In genomic region chr5:72183929-72184328, GRCm38 (mm10) we compare ENCODE assay signal across 9 mouse cellular contexts. TPM values are rescaled to one million over a fixed set of nuclear protein-coding genes. Genes with fewer than 3 reads are reported as not detected.
A peak's percentile ranks its signal among the peaks of the same experiment; 100 is the strongest.
DNase-seq lines count a peak whose midpoint lies in the region; ATAC-seq and TF ChIP-seq lines count a peak whose summit lies in the region.
"Had no signal": no experiment of that assay in that cellular context is flagged by ENCODE, and none has a peak within 500 bp of the region (broad histone marks: within the 10 kb centered on the region; RNA-seq: fewer than 3 reads in every experiment).

No protein-coding gene starts in this region.

- TF ChIP-seq EP300 in liver, postnatal 0 days (IDR thresholded peaks at IDR 0.05; ENCODE audit: low read depth): 0 out of 2 replicates have a peak, but pooled peaks have one; percentile 33

- no peak overlapping the region for H3K27ac ChIP-seq in heart, embryonic 11.5 days (ENCODE audit: low read depth, low read length)
- H3K27ac ChIP-seq in liver, postnatal 0 days (ENCODE audit: low read depth): peak overlapping the region; percentile 72
- H3K27ac ChIP-seq: forebrain, embryonic 10.5 days had no signal

- peaks cover 5% of the 10 kb centered on the region; the same call in 1 of the 2 replicates for H3K4me1 ChIP-seq in heart, embryonic 11.5 days (ENCODE audit: control insufficient read depth, insufficient read depth, low read length)
- H3K4me1 ChIP-seq in liver, postnatal 0 days (ENCODE audit: insufficient read depth): peaks cover 36% of the 10 kb centered on the region

- 79% methylated on average over 6 of the region's 6 CpGs for WGBS in heart, embryonic 11.5 days (ENCODE audit: insufficient replicate concordance)
- 29% methylated on average over 6 of the region's 6 CpGs for WGBS in liver, postnatal 0 days (ENCODE audit: insufficient replicate concordance)

- no peak for TF ChIP-seq CTCF in liver, postnatal 0 days (IDR thresholded peaks at IDR 0.05; ENCODE audit: low read depth)

- H3K4me3 ChIP-seq in heart, embryonic 11.5 days (ENCODE audit: low read depth, low read length): no peak overlapping the region
- H3K4me3 ChIP-seq in liver, postnatal 0 days (ENCODE audit: low read depth, low read length): peak overlapping the region; percentile 26
- H3K4me3 ChIP-seq: forebrain, embryonic 10.5 days had no signal

- H3K9ac ChIP-seq in heart, embryonic 11.5 days (ENCODE audit: low read depth, low read length): no peak overlapping the region
- no peak overlapping the region for H3K9ac ChIP-seq in liver, postnatal 0 days (replicated peaks)

- H3K36me3 ChIP-seq in heart, embryonic 11.5 days (ENCODE audit: control insufficient read depth, insufficient read depth, low read length): no peaks in the 10 kb centered on the region
- no peaks in the 10 kb centered on the region for H3K36me3 ChIP-seq in liver, postnatal 0 days (replicated peaks; ENCODE audit: insufficient read depth, low read length)
- H3K36me3 ChIP-seq: forebrain, embryonic 10.5 days had no signal

- intact Hi-C loops in heart, postnatal 14 days (cut with DNase I): no loop called here

- H3K27me3 ChIP-seq in heart, embryonic 11.5 days (ENCODE audit: control insufficient read depth, insufficient read depth, low read length): no peaks in the 10 kb centered on the region
- no peaks in the 10 kb centered on the region for H3K27me3 ChIP-seq in liver, postnatal 0 days (ENCODE audit: insufficient read depth, low read length)

- DNase-seq in heart, postnatal 14 days: peak; percentile 12 to 16
- DNase-seq in c-Kit-negative CD71-positive TER-119-positive erythroid progenitor cells, embryonic 14.5 days (ENCODE audit: low read depth, low spot score): peak; percentile 68
- DNase-seq in liver, postnatal 0 days: peak; percentile 67
- peak; percentile 50 to 62 for DNase-seq in spleen, postnatal 14 days (ENCODE audit: low spot score in 2 of 2)
- DNase-seq in cerebellum, adult 11 months: no peak
- DNase-seq in ovary, postnatal 14 days (ENCODE audit: low spot score): no peak
- DNase-seq in right cerebral cortex, postnatal 10 days (ENCODE audit: low spot score in 2 of 2): no peak

- H3K9me3 ChIP-seq in heart, embryonic 11.5 days (replicated peaks; ENCODE audit: control insufficient read depth, low read length): no peaks in the 10 kb centered on the region
- H3K9me3 ChIP-seq in liver, postnatal 0 days (ENCODE audit: low read length): no peaks in the 10 kb centered on the region
- H3K9me3 ChIP-seq: forebrain, embryonic 10.5 days had no signal

- ATAC-seq in heart, embryonic 11.5 days (replicated peaks; ENCODE audit: insufficient number of reproducible peaks, low FRiP score, low TSS enrichment): no peak
- ATAC-seq in liver, postnatal 0 days: peak; percentile 70

- H3K4me2 ChIP-seq in heart, embryonic 11.5 days: no peak overlapping the region
- H3K4me2 ChIP-seq in liver, postnatal 0 days (ENCODE audit: low read depth, low read length): peak overlapping the region; percentile 64

RNA-seq across cellular contexts. Expression of gene Commd8, which starts 15.9 kb away (rescaled TPM):
- total RNA-seq in heart, postnatal 14 days (2021): 10 to 100 TPM; 34.4 to 37.8 TPM
- polyA plus RNA-seq in heart, embryonic 11.5 days (2014; fragmentation: Nextera tagmentation; extraction: Ambion mirVana): 130 and 131 TPM in 2 replicates
- 49.4 and 55.0 TPM in 2 replicates for polyA plus RNA-seq in liver, postnatal 0 days (2015; fragmentation: Nextera tagmentation; extraction: Ambion mirVana)

Comparison
In these comparisons a context has a peak if more than half of its experiments do, and no peak if none do; other contexts are left out.
1. DNase-seq: peak in heart, postnatal 14 days (2 of 2), c-Kit-negative CD71-positive TER-119-positive erythroid progenitor cells, embryonic 14.5 days (single experiment), liver, postnatal 0 days (single experiment) and spleen, postnatal 14 days (2 of 2); none in cerebellum, adult 11 months (single experiment), ovary, postnatal 14 days (single experiment) and right cerebral cortex, postnatal 10 days (0 of 2).